Mouse (Mus musculus) small intestine, adult 2 months (tissue): ENCODE data around the gene Mrrf.

Source experiments
- CTCF ChIP-seq: fragments of 200-500 bp; IDR thresholded peaks from 2 replicates; pipeline ENCODE4 v1.5.1; 2012; ENCODE audit warnings: low read depth, mild to moderate bottlenecking, control low read depth, inconsistent platforms, low read length, moderate library complexity, mixed read lengths; ENCODE audit not compliant: insufficient replicate concordance, insufficient read length; ENCODE audit errors: extremely low read depth
- POLR2A ChIP-seq: fragments of 200-500 bp; IDR thresholded peaks from 2 replicates; pipeline ENCODE4 v1.6.1; 2012; ENCODE audit warnings: low read depth, mild to moderate bottlenecking, control low read depth, inconsistent platforms, low read length, moderate library complexity

DNA sequence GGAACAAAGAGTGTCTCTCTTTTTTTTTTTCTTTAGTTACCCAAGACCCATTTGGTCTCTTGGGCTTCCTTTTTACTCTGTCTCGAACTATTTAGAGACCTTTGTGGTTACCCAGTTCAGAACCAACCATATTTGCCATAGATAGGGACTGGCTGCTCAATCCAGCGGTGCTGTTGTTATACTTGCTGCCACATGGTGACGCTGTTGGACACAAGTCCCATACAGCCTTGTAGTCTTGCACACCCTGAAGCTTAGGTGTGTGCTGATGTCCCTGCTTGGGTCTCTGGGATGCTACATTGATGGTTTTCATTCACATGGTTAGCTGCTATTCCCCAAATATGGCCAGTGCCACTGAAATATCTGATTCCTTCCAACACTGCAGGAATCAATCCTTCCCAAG is 102.3 kb downstream of the Mrrf start:
- TF ChIP-seq CTCF (no peak; the same call in 1 of the 2 replicates), POLR2A (no peak)
